Comparison of ENCODE assay signal across 21 mouse cellular contexts in genomic region chr9:122144776-122145175, GRCm38 (mm10). TPM values are rescaled to one million over a fixed set of nuclear protein-coding genes. Genes with fewer than 3 reads are reported as not detected.
DNase-seq lines count a peak whose midpoint lies in the region; ATAC-seq and TF ChIP-seq lines count a peak whose summit lies in the region.
"Had no signal": no experiment of that assay in that cellular context is flagged by ENCODE, and none has a peak within 500 bp of the region (broad histone marks: within the 10 kb centered on the region; RNA-seq: fewer than 3 reads in every experiment).

No protein-coding gene starts in this region.

- DNase-seq in lung, embryonic 14.5 days = no peak
- no peak for DNase-seq in lung, postnatal 4 days
- peak; percentile 21 for DNase-seq in MEL (ENCODE audit: low read depth, low spot score)
- no peak for DNase-seq in brain, embryonic 14.5 days (ENCODE audit: low read depth)
- no peak for DNase-seq in right cerebral cortex, postnatal 25 days
- DNase-seq: cerebellum, adult 8-10 months; heart, postnatal 36 days; kidney, adult 18-20 months; kidney, postnatal 25 days; layer of hippocampus, adult 9-11 months; lung, adult 2 months; thymus, adult 18-20 months; thymus, postnatal 4 days had no signal

- no peaks in the 10 kb centered on the region for H3K79me2 ChIP-seq in MEL (ENCODE audit: control insufficient read depth, insufficient read depth, low read length, poor library complexity)

- no peak for ATAC-seq in intestine, postnatal 0 days
- ATAC-seq in intestine, embryonic 15.5 days = no peak
- ATAC-seq in lung, embryonic 14.5 days (ENCODE audit: insufficient read depth) = no peak
- ATAC-seq: forebrain, embryonic 13.5 days had no signal

- peak overlapping the region; percentile 35; the same call in 1 of the 2 replicates for H3K27ac ChIP-seq in intestine, postnatal 0 days (ENCODE audit: low read depth, low read length)
- H3K27ac ChIP-seq in intestine, embryonic 15.5 days = no peak overlapping the region
- no peak overlapping the region for H3K27ac ChIP-seq in lung, embryonic 14.5 days (ENCODE audit: low read depth)
- no peak overlapping the region for H3K27ac ChIP-seq in MEL (ENCODE audit: control insufficient read depth, low read depth, low read length)
- H3K27ac ChIP-seq: forebrain, embryonic 13.5 days; hindbrain, embryonic 15.5 days; limb, embryonic 13.5 days; neural tube, embryonic 13.5 days had no signal

- H3K27me3 ChIP-seq in intestine, postnatal 0 days (replicated peaks; ENCODE audit: control insufficient read depth, insufficient read depth, low read length) = no peaks in the 10 kb centered on the region
- no peaks in the 10 kb centered on the region for H3K27me3 ChIP-seq in intestine, embryonic 15.5 days (replicated peaks)
- no peaks in the 10 kb centered on the region for H3K27me3 ChIP-seq in lung, embryonic 14.5 days (ENCODE audit: insufficient read depth, low read length)
- H3K27me3 ChIP-seq in MEL (ENCODE audit: control insufficient read depth in 1 of 2, insufficient read depth in 2 of 2, low read length in 2 of 2) = no peaks in the 10 kb centered on the region
- H3K27me3 ChIP-seq: forebrain, embryonic 13.5 days; heart, embryonic 12.5 days; hindbrain, embryonic 15.5 days; limb, embryonic 13.5 days; neural tube, embryonic 13.5 days had no signal

- H3K4me2 ChIP-seq in intestine, postnatal 0 days (replicated peaks; ENCODE audit: low read depth) = no peak overlapping the region
- no peak overlapping the region for H3K4me2 ChIP-seq in intestine, embryonic 15.5 days (replicated peaks)
- H3K4me2 ChIP-seq in lung, embryonic 14.5 days = no peak overlapping the region
- H3K4me2 ChIP-seq: forebrain, embryonic 13.5 days; heart, embryonic 12.5 days; hindbrain, embryonic 15.5 days; limb, embryonic 13.5 days; midbrain, embryonic 11.5 days; neural tube, embryonic 13.5 days had no signal

- no peak for TF ChIP-seq POLR2A in MEL (IDR thresholded peaks at IDR 0.05; ENCODE audit: control insufficient read depth in 1 of 2, insufficient read depth in 1 of 2, low read depth in 1 of 2, low read length in 2 of 2, poor library complexity in 1 of 2)
- TF ChIP-seq POLR2A in brain, embryonic 14.5 days (IDR thresholded peaks at IDR 0.05; ENCODE audit: borderline replicate concordance, extremely low read depth, insufficient read depth, insufficient read length, poor library complexity, severe bottlenecking) = no peak

- H3K9ac ChIP-seq in intestine, postnatal 0 days (ENCODE audit: low read depth, low read length) = no peak overlapping the region
- no peak overlapping the region for H3K9ac ChIP-seq in intestine, embryonic 15.5 days
- H3K9ac ChIP-seq in lung, embryonic 14.5 days = no peak overlapping the region
- no peak overlapping the region for H3K9ac ChIP-seq in MEL (ENCODE audit: control insufficient read depth, low read depth, low read length, poor library complexity, severe bottlenecking)
- H3K9ac ChIP-seq: forebrain, embryonic 13.5 days; heart, embryonic 12.5 days; hindbrain, embryonic 15.5 days; limb, embryonic 13.5 days; neural tube, embryonic 13.5 days had no signal

- H3K4me3 ChIP-seq in intestine, postnatal 0 days (ENCODE audit: low read depth, low read length) = no peak overlapping the region
- H3K4me3 ChIP-seq in intestine, embryonic 15.5 days (replicated peaks) = no peak overlapping the region
- H3K4me3 ChIP-seq in lung, embryonic 14.5 days (ENCODE audit: low read depth, low read length) = no peak overlapping the region
- H3K4me3 ChIP-seq in MEL (ENCODE audit: control insufficient read depth in 1 of 2, insufficient read depth in 1 of 2, low read depth in 2 of 2, low read length in 2 of 2) = no peak overlapping the region
- H3K4me3 ChIP-seq: forebrain, embryonic 13.5 days; heart, embryonic 12.5 days; hindbrain, embryonic 15.5 days; limb, embryonic 13.5 days; neural tube, embryonic 13.5 days had no signal

- peaks cover 21% of the 10 kb centered on the region for H3K36me3 ChIP-seq in intestine, postnatal 0 days (ENCODE audit: control insufficient read depth, insufficient read depth)
- H3K36me3 ChIP-seq in intestine, embryonic 15.5 days = peaks cover 12% of the 10 kb centered on the region
- peaks cover 19% of the 10 kb centered on the region for H3K36me3 ChIP-seq in lung, embryonic 14.5 days (ENCODE audit: insufficient read depth)
- peaks cover 0 to 9% of the 10 kb centered on the region in 2 experiments; a peak in 3 of 4 replicates for H3K36me3 ChIP-seq in MEL (ENCODE audit: control insufficient read depth in 1 of 2, insufficient read depth in 2 of 2, low read length in 2 of 2)

- peaks cover 20% of the 10 kb centered on the region for H3K4me1 ChIP-seq in intestine, postnatal 0 days (replicated peaks; ENCODE audit: control insufficient read depth, insufficient read depth, low read length)
- H3K4me1 ChIP-seq in intestine, embryonic 15.5 days (replicated peaks) = peaks cover 18% of the 10 kb centered on the region
- H3K4me1 ChIP-seq in lung, embryonic 14.5 days (ENCODE audit: insufficient read depth) = no peaks in the 10 kb centered on the region; the same call in 1 of the 2 replicates
- peaks cover 2 to 8% of the 10 kb centered on the region in 2 experiments for H3K4me1 ChIP-seq in MEL (ENCODE audit: control insufficient read depth in 1 of 2, insufficient read depth in 2 of 2, low read length in 2 of 2)

- H3K9me3 ChIP-seq in intestine, postnatal 0 days (ENCODE audit: control insufficient read depth) = 0 out of 2 replicates have a peak, but pooled peaks cover 4% of the 10 kb centered on the region
- H3K9me3 ChIP-seq in intestine, embryonic 15.5 days = 0 out of 2 replicates have a peak, but pooled peaks cover 4% of the 10 kb centered on the region
- no peaks in the 10 kb centered on the region for H3K9me3 ChIP-seq in lung, embryonic 14.5 days (ENCODE audit: low read depth, low read length)
- no peaks in the 10 kb centered on the region for H3K9me3 ChIP-seq in MEL (replicated peaks; ENCODE audit: insufficient read depth, low read length)
- H3K9me3 ChIP-seq: forebrain, embryonic 13.5 days; hindbrain, embryonic 15.5 days; neural tube, embryonic 13.5 days had no signal

- peak; percentile 51 for TF ChIP-seq CTCF in intestine, postnatal 0 days (IDR thresholded peaks at IDR 0.05; ENCODE audit: low read depth)
- TF ChIP-seq CTCF in lung, embryonic 14.5 days (IDR thresholded peaks at IDR 0.05; ENCODE audit: low read depth) = peak; percentile 45
- peak in 2 of 3 experiments; percentile 13 to 51; a peak in 2 of 6 replicates for TF ChIP-seq CTCF in MEL (IDR thresholded peaks at IDR 0.05 in 2 of 3, conservative IDR thresholded peaks at IDR 0.05 in 1 of 3; ENCODE audit: control insufficient read depth in 1 of 3, insufficient read depth in 1 of 3, low read depth in 2 of 3, low read length in 3 of 3, poor library complexity in 1 of 3, severe bottlenecking in 1 of 3)
- TF ChIP-seq CTCF in brain, embryonic 14.5 days (IDR thresholded peaks at IDR 0.05; ENCODE audit: borderline replicate concordance, extremely low read depth, insufficient read depth, insufficient read length) = peak; percentile 12; the same call in 1 of the 2 replicates

- TF ChIP-seq RAD21 in MEL (IDR thresholded peaks at IDR 0.05; ENCODE audit: low read depth, low read length) = no peak

- 98% methylated on average over 3 of the region's 3 CpGs for WGBS in intestine, postnatal 0 days
- WGBS in intestine, embryonic 15.5 days = 93% methylated on average over 3 of the region's 3 CpGs
- WGBS in lung, embryonic 14.5 days = 89% methylated on average over 3 of the region's 3 CpGs

- TF ChIP-seq EP300 in MEL (IDR thresholded peaks at IDR 0.05; ENCODE audit: low read depth in 1 of 2, low read length in 2 of 2) = no peak

TF ChIP-seq in MEL, 35 proteins besides CTCF, POLR2A, EP300 and RAD21:
- TF ChIP-seq POLR2AphosphoS5 (IDR thresholded peaks at IDR 0.05; ENCODE audit: borderline replicate concordance, low read depth, low read length) (no peak), ZC3H11A (IDR thresholded peaks at IDR 0.05; ENCODE audit: low read depth, low read length) (no peak), KAT2A (conservative IDR thresholded peaks at IDR 0.05; ENCODE audit: low read depth, low read length) (no peak)

RNA-seq across cellular contexts. Expression of gene Snrk, which starts 27.7 kb away (rescaled TPM):
- 35.4 and 35.6 TPM in 2 replicates for polyA plus RNA-seq in intestine, postnatal 0 days (2015; fragmentation: Nextera tagmentation; extraction: Ambion mirVana)
- polyA plus RNA-seq in intestine, embryonic 15.5 days (2015; fragmentation: Nextera tagmentation; extraction: Ambion mirVana) = 46.1 and 49.4 TPM in 2 replicates
- polyA plus RNA-seq in lung, embryonic 14.5 days (2014; fragmentation: Nextera tagmentation; extraction: Ambion mirVana) = 57.9 and 58.4 TPM in 2 replicates
- 10.7 and 11.8 TPM in 2 replicates for total RNA-seq in MEL (2012; rRNA removed)
- 100 to 1,000 TPM in 1 of 2 experiments, 1 to 10 TPM in 1; 9.1 to 446 TPM for polyA plus RNA-seq in MEL (2012; ENCODE audit: insufficient read depth in 1 of 2, insufficient read length in 2 of 2, low read depth in 1 of 2, low replicate concordance in 2 of 2, missing spikeins in 1 of 2)
- polyA plus RNA-seq in brain, embryonic 14.5 days (2012; rRNA removed) = 59.8 and 80.6 TPM in 2 replicates
